Mouse (Mus musculus) MEL (cell line): ENCODE data around the gene C330007P06Rik.

Experiments
- CTCF ChIP-seq, 3 experiments: IDR thresholded peaks in 2 of 3; conservative IDR thresholded peaks in 1 of 3; 2 replicates each; pipeline ENCODE4 v1.5.1; 2011 to 2012; ENCODE audit warnings: low read length in 3 of 3, low read depth in 2 of 3, mild to moderate bottlenecking in 2 of 3, improper control_type of control experiment in 1 of 3, inconsistent platforms in 1 of 3, mixed read lengths in 1 of 3, moderate library complexity in 1 of 3; ENCODE audit not compliant: control insufficient read depth in 1 of 3, insufficient read depth in 1 of 3, poor library complexity in 1 of 3, severe bottlenecking in 1 of 3
- GATA1 ChIP-seq: IDR thresholded peaks from 2 replicates; pipeline ENCODE4 v1.6.1; 2011; ENCODE audit warnings: low read depth, low read length, improper control_type of control experiment
- POLR2A ChIP-seq, 2 experiments: IDR thresholded peaks; 2 replicates each; pipeline ENCODE4 v1.6.1; 2011 to 2012; ENCODE audit warnings: low read length in 2 of 2, mild to moderate bottlenecking in 2 of 2, control low read depth in 1 of 2, improper control_type of control experiment in 1 of 2, low read depth in 1 of 2, moderate library complexity in 1 of 2; ENCODE audit not compliant: control insufficient read depth in 1 of 2, insufficient read depth in 1 of 2, poor library complexity in 1 of 2

- no peak for TF ChIP-seq GATA1
- no peak for TF ChIP-seq POLR2A (IDR thresholded peaks at IDR 0.05; ENCODE audit: control insufficient read depth in 1 of 2, insufficient read depth in 1 of 2, low read depth in 1 of 2, low read length in 2 of 2, poor library complexity in 1 of 2)
- TF ChIP-seq CTCF (IDR thresholded peaks at IDR 0.05 in 2 of 3, conservative IDR thresholded peaks at IDR 0.05 in 1 of 3; ENCODE audit: control insufficient read depth in 1 of 3, insufficient read depth in 1 of 3, low read depth in 2 of 3, low read length in 3 of 3, poor library complexity in 1 of 3, severe bottlenecking in 1 of 3) = no peak
Measured at GRCm38 (mm10) chrX:36902321-36903114, 28.6 kb upstream of the C330007P06Rik start, which contains the start of gene Nkrf.
